Mouse (Mus musculus) urinary bladder, adult 18-20 months (tissue): ENCODE data around the gene Foxred2.

Source experiments
- DNase-seq, 2 experiments: peaks; one replicate each; pipeline ENCODE4 v3.0.0; 2022; ENCODE audit warnings: low spot score in 2 of 2, mixed read lengths in 2 of 2

Gene Foxred2

GRCm38 (mm10) chr15:77956404-77956901 is at the start of gene Foxred2:
Gene Foxred2 (minus strand): TSS chr15:77956722.
- peak; percentile 69 for DNase-seq

GRCm38 (mm10) chr15:78003929-78004328 is 47.4 kb upstream of the Foxred2 start:
- no peak for DNase-seq

- DNase-seq = no peak
Measured at GRCm38 (mm10) chr15:78001400-78001799, 44.9 kb upstream of the Foxred2 start.

- DNase-seq = no peak
Measured at GRCm38 (mm10) chr15:77988541-77988940, 32.0 kb upstream of the Foxred2 start.

GRCm38 (mm10) chr15:77983391-77983790 is 26.9 kb upstream of the Foxred2 start:
- no peak for DNase-seq

- no peak for DNase-seq
Measured at GRCm38 (mm10) chr15:77982195-77982939, 25.8 kb upstream of the Foxred2 start.

- DNase-seq = no peak
Measured at GRCm38 (mm10) chr15:77981181-77981680, 24.7 kb upstream of the Foxred2 start.

GRCm38 (mm10) chr15:77979427-77979865 is 22.9 kb upstream of the Foxred2 start:
- DNase-seq = no peak

GRCm38 (mm10) chr15:77977663-77978062 is 21.1 kb upstream of the Foxred2 start:
- no peak for DNase-seq

- DNase-seq = no peak
Measured at GRCm38 (mm10) chr15:77974165-77974841, 17.8 kb upstream of the Foxred2 start.

- peak; percentile 94 to 99 for DNase-seq
Measured at GRCm38 (mm10) chr15:77970470-77971292, 14.2 kb upstream of the Foxred2 start, which contains the start of gene Eif3d. Gene Eif3d (minus strand): TSS chr15:77970813.

- DNase-seq = no peak
Measured at GRCm38 (mm10) chr15:77969940-77970469, 13.5 kb upstream of the Foxred2 start.

- DNase-seq = no peak
Measured at GRCm38 (mm10) chr15:77965117-77965528, 8.6 kb upstream of the Foxred2 start.

GRCm38 (mm10) chr15:77962447-77962846 is 5.9 kb upstream of the Foxred2 start:
- no peak for DNase-seq

GRCm38 (mm10) chr15:77960693-77961092 is 4.2 kb upstream of the Foxred2 start:
- no peak for DNase-seq

- no peak for DNase-seq
Measured at GRCm38 (mm10) chr15:77958071-77958470, 1.5 kb upstream of the Foxred2 start.

- DNase-seq = no peak
Measured at GRCm38 (mm10) chr15:77957625-77958024, 1.1 kb upstream of the Foxred2 start.

- DNase-seq = no peak
Measured at GRCm38 (mm10) chr15:77955440-77956403, 800 bp downstream of the Foxred2 start.

GRCm38 (mm10) chr15:77954362-77954761 is 2.2 kb downstream of the Foxred2 start:
- no peak for DNase-seq

GRCm38 (mm10) chr15:77952921-77953320 is 3.6 kb downstream of the Foxred2 start:
- DNase-seq = no peak
